Mouse (Mus musculus): ENCODE data around the gene Acaca.
"Not testable (repeated sequence)": the region's sequence is repeated elsewhere in the genome, so short reads cannot be mapped to it uniquely, and the experiment has no call there.

The Acaca gene

DNA sequence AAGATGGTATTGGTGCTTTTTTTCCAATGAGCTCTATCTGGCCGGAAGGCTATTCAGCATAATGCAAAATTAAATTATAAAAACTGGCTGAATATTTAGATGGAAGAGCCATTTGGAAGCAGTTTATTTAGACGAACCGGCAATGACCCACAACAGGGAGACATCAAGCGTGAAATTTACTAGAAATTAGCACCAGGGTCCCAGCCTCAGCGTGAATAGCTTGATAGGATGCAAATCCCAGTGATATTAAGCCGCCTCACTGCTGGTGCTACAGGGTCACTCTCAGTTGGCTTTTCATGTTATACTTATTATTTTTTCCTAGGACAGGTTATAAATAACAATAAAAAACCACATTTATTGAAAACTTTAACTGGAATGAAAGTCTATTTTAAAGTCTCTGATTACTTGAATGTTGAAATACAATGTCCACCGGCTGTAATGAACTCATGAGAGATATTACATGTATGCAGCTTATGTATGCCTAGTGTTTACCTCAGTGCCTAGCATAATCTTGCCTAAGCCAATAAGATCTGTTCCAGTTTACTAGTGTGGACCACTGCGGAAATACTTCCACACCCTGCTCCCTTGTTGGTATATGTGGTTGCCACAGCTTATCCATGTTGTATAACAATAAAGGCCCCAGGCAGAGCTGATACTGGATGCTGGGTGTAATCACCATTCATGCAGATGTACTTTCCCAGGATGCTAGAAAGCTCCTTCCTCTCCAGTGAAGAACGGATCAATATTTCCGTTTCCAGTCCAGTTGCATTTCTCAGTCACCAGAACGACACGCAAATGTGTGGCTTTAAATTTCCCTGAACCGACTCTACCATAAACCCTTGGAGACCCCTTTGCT, 247.3 kb downstream of the Acaca start:
- no peak for DNase-seq (ENCODE audit: inconsistent age in 2 of 2, low spot score in 1 of 2)

DNA sequence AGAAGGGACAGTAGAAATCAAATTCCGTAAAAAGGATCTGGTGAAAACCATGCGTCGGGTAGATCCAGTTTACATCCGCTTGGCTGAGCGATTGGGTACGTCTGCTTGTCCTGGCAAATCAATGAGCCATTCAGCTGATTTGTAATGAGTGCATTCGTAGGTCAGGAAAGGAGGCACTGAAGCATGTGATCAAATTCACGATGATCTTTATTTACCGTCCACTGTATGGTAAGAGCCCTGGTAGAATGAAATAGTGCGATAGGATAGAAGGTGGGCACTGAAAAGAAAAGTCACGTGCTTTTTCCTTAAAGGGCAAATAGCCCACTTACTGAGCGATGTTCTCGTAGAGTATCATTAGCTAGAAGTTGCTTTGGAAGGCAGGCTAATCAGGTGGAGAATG, 253.0 kb downstream of the Acaca start:
- DNase-seq (ENCODE audit: inconsistent age in 2 of 2, low spot score in 1 of 2), result no peak

DNA sequence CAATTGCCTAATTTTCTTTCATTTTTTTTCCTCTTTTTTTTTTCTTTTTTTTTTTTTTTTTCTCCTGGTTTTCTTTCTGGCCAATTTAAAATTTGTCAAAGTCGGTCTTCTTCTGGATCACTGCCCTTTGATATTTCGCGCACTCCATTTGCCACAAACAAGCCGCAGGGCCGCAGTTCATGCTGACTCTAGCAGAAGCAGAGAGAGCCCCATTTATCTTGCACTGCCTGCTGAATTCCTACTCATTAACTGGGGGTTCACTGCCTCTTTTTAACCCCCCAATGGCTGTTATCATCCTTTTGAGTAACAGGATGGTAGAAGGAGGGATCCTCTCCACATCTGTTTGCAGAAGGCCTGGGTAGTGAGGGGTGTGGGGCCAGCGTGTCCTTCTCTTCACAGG, 254.4 kb downstream of the Acaca start:
- no peak for DNase-seq (ENCODE audit: inconsistent age in 2 of 2, low spot score in 1 of 2)

DNA sequence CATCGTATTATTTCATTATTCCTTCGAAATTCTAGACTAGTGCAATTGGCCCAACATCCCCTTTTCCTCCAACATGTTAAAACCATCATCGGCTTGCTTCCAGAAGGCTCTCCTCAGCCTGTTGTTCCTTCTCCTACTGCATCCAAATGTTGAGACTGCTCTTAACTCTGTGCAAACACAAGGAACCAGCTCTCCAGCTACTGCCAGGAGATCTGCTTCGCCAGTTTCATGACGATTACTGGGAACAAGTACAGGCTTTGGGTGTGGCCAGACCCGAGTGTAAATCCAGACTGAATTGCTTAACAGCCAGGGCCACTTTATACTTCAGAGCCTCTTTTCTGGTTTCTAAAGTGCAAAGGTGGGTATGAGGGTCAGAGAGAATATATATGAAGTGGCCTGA, 259.9 kb downstream of the Acaca start:
- no peak for DNase-seq (ENCODE audit: inconsistent age in 2 of 2, low spot score in 1 of 2)

DNA sequence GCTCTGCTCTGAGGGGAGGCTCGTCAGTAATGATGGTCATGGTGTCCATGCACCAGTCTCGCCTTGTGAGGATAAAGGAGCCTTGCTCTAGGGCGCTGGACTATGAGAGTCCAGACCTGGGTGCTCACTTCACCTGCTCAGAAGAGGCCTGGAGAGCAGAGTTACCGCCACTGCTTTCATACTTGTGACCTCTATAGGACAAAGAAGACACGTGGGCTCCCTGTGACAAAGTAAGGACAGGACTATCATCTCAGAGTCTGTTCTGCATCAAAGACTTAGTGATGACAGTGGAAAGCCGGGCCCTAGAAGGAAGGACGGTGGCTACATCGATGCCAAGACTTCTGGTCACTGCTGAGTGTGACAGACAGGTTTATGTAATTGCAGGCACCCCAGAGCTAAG, 261.7 kb downstream of the Acaca start:
- no peak for DNase-seq (ENCODE audit: inconsistent age in 2 of 2, low spot score in 1 of 2)

DNA sequence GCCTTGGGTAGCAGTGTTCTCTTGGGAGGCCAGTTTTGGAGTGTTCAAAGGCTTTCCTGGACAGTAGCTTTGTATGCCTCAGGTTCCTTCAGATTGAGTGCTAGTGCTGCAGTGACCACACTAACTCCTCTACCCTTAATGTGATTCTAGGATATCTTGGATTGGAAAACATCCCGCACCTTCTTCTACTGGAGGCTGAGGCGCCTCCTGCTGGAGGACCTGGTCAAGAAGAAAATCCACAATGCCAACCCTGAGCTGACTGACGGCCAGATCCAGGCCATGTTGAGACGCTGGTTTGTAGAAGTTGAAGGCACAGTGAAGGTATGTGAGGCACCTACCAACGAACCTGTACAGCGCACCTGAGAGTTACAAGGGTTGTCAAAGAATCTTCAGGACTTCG, 262.6 kb downstream of the Acaca start:
- not testable (repeated sequence) for DNase-seq (ENCODE audit: inconsistent age in 2 of 2, low spot score in 1 of 2)

DNA sequence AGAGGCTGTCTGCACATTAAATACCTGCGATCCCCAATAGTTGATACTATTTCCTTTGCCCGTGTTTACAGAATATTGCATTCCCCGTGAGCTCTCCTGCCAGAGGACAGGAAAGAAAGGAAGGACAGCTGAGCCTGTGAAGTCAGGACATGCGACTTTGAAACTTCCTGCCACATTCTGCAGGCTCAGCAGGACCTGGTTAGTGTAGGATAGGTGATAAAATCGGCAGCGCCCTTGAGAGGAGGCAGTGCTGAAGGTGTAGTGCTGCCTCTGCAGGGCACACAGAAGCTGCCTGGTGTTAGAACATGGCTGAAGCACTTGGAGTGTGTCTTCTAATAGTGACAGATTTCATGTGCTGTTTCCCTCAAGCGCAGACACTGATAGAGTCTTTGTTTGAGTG, 264.1 kb downstream of the Acaca start:
- no peak for DNase-seq (ENCODE audit: inconsistent age in 2 of 2, low spot score in 1 of 2)

DNA sequence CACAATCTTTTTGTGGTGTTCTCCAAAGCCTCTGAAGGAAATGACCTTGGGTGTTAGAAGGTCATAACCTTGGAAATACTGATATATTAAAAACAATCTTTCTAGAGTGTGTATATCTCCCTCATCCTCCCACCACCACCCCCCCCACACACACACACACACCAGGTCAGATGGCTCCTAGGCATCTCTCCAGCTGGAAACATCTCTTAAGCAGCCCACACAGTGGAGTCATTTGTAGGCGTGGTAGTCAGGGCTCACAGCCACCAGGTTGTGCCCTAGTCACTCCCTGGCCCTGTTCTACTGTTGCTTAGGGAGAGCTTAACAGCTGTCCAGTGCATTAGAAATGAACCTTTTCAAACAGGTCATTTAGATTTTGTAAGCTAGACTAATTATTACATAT, 265.5 kb downstream of the Acaca start:
- peak; percentile 44 to 75 for DNase-seq (ENCODE audit: inconsistent age in 2 of 2, low spot score in 1 of 2)

DNA sequence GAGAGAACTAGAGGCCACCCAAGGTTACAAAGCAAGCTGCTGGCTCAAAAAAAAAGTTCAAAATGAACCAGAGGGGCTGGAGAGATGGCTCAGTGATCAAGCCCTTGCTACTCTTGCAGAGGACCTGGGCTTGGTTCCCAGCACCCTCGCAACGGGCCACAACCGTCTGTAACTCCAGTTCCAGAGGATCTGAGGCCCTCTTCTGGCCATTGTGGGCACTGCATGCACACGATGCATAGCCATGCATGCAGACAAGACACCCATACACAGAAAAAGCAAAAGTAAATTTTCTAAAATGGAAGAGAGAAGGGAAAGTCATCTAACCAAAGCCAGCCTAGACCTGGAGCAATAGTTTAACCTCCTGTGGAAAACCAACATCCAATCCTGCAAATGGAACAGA, 277.3 kb downstream of the Acaca start:
- DNase-seq (ENCODE audit: inconsistent age in 2 of 2, low spot score in 1 of 2), result no peak

DNA sequence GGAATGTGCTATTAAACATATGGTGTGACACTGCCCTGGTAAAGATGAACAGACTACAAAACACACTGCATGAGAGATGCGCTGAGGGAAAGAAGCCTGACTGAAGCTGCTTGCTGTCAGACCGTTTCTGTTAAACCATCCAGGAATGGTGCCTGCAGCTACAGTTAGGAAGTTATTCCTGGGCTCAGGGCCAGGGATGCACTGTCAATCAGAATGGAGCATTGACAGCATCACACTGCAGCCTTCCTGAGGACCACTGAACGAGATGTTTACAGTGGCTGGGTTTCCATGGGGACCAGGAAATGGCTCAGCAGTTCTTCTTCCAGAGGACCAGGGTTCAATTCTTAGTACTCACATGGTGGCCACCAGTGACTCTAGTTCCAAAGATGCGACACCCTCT, 280.9 kb downstream of the Acaca start:
- no peak for DNase-seq (ENCODE audit: inconsistent age in 2 of 2, low spot score in 1 of 2)

DNA sequence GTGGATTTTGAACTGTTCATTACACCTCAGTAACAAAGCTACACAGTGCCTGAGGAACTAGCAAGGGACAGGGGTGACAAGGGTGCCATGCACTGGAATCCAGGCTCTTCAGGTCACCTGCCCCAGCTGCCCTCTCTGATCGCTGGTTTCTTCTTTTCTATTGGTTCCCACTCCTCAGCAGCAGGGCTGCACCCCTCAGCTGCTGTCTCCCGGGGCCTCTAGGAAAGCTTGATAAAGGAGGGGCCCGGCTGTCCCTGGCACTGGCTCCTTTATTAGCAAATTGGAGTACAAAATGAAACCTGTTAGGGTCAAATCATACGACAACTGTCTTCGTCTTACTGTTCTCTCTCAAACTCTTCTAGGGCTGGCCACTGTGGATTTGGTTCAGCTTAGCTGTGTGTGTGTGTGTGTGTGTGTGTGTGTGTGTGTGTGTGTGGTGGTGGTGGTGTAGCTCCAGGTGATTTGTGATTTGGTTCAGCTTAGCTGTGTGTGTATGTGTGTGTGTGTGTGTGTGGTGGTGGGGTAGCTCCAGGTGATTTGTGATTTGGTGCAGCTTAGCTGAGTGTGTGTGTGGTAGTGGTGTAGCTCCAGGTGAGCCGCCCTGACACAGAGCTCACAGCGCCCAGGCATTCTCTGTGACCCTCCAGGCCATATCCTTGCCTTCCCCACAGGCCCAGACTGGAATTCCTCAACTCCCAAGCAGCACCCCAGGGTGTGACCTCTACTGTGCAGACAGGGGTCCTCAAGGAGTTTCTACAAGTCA, 281.6 kb downstream of the Acaca start:
- DNase-seq (ENCODE audit: inconsistent age in 2 of 2, low spot score in 1 of 2), result no peak

DNA sequence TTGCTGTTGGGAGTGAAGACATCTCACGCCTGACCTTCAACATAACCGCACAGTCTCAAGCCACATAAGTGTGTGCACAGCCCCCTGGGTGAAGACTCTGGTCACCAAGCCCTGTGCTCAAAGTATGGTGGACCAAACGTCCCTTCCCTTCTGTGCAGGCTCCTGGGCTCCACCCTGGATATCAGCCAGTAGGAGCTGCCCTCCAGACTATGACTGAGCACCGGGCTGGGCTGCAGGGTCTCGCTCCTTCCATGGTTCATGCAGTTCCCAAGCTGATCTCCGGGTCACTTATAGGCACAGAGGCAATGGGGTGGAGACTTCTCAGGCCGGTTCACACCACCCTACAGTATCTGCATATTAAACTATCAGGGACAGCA, 282.2 kb downstream of the Acaca start:
- DNase-seq (ENCODE audit: inconsistent age in 2 of 2, low spot score in 1 of 2), result no peak

DNA sequence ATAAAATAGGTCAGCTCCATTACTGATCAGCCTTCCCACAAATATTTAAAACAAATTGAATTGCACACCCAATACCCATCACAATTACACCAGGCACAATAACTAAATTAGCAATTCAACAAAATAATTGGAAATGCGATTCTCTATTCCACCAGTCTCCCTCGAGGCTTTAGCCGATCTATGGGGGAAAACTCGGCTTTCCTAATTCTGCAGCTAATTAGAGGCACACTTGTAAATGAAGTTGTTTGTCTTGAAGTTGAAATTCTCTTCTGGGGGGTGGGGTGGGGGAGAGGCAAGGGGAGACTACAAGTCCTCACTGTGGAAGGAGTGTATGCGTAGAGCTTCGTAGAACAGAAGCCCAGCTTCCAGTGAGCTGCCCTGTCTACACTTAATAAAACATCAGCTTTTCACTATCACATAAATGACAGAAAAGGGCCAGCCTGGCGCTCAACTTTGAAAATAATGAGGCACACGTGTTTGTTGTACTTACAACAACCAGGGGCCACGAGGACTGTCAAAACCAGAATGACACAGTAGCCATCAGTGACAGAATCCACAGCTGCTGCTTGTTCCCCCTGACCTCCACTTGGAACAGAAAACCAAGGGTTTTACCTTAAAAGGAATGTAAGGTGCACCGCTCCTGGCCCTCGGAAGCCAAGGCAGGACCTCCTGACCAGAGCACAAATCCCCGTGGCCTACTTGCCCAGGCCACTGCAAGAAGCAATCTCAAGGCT, 282.9 kb downstream of the Acaca start:
- no peak for DNase-seq (ENCODE audit: inconsistent age in 2 of 2, low spot score in 1 of 2)

DNA sequence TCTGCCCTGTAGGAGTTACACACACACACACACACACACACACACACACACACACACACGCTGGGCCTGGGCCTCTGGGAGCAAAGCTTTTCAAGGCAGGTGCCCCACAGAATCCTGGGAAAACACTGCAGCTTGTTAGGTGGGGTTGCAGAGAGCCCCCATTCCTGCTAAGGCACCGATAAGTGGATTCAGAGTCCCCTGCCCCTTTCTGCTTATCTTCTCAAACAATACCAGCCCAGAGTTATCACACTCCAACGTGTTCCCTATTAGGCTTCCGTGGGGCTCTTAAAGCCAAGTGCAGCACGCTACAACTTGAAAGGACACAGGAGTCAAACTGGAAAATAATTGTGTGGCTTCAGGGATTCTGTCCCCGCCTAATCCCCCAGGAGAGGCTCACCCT, 283.6 kb downstream of the Acaca start:
- no peak for DNase-seq (ENCODE audit: inconsistent age in 2 of 2, low spot score in 1 of 2)

DNA sequence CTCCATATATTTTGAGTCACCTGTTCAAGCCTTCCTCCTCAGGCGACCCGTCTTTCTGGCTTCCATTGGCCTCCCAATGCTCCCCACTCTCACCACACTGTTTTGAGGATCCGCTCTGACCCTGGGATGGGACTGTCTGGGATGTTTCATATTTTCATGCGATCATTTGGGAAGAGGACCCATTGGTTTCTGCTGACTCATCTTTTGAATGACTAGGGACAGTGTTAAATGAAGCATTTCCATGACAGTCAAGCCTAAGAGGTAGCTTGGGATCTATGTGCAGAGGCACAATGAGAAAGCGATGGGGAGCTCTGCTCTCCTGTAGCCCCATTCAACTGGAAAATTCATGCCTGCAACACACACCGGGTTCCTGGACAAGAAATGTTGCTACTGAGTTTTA, 291.3 kb downstream of the Acaca start:
- DNase-seq (ENCODE audit: inconsistent age in 2 of 2, low spot score in 1 of 2), result no peak

DNA sequence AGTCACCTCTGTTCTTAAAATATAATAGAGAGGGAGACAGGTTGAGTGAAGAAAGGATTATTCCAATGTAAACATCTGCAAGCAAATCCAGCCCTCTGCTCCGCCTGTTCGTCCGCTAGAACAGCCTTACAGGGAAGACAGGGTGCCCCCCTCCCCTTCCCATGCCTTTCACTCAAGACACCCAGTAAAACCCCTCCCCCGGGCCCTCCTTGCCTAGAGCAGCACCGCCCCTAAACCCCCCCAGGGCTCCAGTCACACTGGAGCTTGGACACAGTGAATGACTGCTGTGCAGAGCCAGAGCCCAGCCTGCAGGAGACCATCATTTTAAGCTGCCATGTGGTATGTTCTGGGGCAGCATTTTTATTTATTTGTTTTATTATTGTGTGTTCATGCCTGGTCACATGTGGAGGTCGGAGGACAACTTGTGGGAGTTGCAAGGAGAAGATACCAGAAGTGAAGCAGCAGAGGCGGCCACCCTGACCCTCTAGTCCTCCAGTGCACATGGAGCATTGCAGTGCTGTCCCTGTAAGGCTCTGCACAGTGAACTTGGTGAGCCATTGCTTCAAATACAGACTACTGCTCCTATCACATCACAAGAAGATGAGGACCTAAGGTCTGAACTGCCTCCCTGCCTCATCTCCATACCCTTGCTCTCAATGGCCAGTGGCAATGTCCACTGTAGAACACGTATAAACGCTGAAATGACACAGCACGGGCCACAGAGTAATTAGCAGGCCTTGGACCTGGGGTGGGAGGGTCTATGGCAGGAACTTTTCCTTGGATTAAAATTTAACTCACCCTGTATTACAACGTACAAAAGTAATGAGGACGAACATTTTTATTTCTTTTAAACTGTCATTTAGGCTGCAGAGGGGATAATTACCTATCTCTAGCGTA, 296.5 kb downstream of the Acaca start:
- no peak for DNase-seq (ENCODE audit: inconsistent age in 2 of 2, low spot score in 1 of 2)

DNA sequence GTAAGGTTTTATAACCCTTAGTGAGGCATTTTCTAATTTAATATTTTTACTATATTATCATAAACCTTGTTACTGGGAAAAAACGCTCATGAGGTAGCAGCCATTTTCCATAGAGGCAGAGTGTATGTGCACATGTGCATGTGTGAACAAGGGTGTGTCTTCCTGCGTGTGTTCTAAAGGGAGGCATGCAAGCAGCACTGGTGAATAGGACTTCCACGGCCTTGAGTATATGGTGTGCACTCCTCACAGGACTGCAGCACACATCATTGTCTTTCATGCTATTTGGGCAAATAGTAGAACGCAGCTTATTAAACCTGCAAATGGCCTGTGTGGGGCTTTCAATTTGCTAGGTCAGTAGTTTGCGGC, 297.1 kb downstream of the Acaca start:
- no peak for DNase-seq (ENCODE audit: inconsistent age in 2 of 2, low spot score in 1 of 2)

DNA sequence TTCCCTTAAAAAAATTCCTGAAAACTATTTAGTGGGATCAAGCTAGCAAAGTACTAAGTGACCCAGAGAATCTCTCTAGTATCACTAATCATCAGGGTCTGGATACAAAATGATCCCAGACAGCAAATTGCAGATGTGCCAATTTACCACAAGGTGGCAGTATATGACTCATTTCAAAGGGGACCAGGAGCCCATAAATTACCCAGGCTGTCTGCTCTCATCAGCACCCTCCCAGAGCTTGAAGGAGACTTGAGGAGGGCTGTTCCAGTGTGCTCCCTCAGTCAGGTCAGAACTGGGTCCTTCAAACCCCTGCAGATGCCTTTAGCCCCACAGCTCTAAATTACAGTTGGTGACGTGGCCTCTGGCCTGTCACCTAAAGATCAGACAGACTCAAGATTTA, 300.1 kb downstream of the Acaca start:
- DNase-seq (ENCODE audit: inconsistent age in 2 of 2, low spot score in 1 of 2), result peak; percentile 26 to 72

DNA sequence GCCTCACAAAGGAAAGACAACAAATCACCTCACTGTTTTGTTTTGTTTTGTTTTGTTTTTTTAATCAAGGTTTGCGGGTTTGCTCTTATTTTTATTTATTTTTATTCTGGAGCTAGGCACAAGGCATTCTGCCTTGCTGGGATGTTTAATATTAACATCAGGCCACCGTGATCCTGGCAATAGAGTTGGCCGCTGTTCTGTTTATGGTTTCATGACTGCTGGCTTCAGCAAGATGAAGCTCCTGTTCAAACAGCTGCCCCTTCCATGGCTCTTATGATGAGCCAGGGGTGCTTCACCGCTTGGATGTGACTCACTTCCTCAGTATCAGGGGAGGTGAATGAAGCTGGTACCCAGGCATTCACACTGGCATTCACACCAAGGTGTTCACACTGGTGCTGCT, 300.9 kb downstream of the Acaca start:
- no peak for DNase-seq (ENCODE audit: inconsistent age in 2 of 2, low spot score in 1 of 2)

DNA sequence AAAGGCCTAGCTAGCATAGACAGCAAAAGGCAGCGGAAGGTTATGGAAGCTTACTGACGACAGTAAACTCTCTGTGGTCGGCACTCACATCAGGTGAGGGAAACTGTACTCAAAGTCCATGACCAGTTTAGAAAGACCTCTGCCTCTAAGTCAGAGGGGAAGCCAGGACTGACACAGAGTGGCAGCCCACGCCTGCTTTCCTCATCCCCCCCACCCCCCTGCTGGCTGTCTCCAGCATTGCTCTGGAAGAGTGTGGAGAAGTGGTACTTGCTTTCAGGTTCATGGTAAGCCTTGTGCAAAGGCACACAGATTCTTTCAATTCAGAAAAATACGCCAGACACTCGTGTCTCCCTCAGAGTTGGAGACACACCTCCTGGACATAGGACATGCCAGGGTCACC, 305.4 kb downstream of the Acaca start:
- no peak for DNase-seq (ENCODE audit: inconsistent age in 2 of 2, low spot score in 1 of 2)

DNA sequence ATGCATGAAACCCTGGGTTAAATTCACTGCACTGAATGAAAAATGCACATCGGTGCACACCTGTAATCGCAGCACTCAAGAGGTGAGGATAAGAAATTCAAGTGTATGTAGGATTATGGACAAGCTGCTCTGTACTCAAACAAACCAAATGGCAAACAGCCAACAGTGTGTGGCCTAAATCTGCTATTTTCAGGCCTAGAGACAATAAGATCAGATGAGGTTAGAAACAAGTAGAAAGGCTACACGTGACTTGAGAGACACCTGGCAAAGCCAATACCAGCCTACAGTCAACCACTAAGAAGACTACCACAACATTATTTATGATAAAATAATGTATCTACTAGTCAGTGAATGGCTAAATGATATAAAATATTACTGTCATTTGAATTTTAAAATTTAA, 310.9 kb downstream of the Acaca start:
- DNase-seq (ENCODE audit: inconsistent age in 2 of 2, low spot score in 1 of 2), result no peak

Measured in adrenal gland, adult (tissue).